ENCODE assay signal across 8 mouse cellular contexts in the genomic region with DNA sequence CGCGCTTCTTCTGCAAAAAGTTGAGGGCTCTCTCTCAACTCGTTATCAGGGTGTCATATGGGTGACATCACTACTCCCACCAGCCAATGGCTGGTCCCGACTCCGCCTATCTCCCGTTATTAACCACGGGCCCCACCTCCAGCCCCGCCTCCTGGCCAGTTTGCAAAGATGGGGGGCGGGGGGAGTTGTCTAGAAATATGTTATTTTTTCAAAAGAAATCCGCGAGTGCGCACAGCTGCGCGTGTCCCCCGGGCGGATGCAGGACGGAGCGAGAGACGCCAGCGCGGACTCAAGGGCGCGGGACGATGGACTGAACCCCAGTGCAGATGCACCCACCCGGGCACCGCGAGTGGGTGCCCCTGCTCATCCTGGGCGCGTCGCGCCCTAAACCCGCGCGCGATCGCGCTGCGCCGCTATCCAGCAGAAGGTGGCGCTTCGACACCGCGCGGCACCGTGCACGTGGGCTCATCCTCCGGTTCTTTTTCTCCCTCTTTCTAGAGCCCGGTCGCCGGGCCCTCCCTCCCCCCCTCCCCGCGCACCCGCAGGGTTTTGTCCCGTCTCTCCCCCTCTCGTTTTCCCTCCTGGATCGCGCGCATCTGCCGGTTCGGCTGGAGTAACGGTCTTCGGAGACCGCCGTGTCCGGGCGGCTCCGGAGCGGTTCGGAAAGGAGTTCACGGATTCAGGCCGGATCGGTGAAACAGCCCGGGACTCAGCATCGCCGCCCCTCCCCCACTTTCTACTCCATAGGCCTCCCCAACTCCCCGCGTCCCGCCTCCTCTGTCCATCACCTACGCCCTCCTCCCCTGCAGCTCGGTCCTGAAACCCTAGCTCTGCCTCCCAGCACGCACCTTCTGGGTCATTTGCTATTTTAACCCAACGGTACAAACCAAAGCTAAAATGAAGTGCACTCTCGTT. TPM values are rescaled to one million over a fixed set of nuclear protein-coding genes. Genes with fewer than 3 reads are reported as not detected.
DNase-seq lines count a peak whose midpoint lies in the region; ATAC-seq and TF ChIP-seq lines count a peak whose summit lies in the region.

No protein-coding gene starts in this region.

- H3K36me3 ChIP-seq in embryonic facial prominence, embryonic 10.5 days (replicated peaks), result peaks cover 22% of the 10 kb centered on the region
- H3K36me3 ChIP-seq in kidney, adult 2 months (ENCODE audit: control insufficient read depth, insufficient read depth, low read length), result no peaks in the 10 kb centered on the region
- H3K36me3 ChIP-seq in midbrain, embryonic 10.5 days, result peaks cover 22% of the 10 kb centered on the region

- TF ChIP-seq CTCF in kidney, adult 2 months (conservative IDR thresholded peaks at IDR 0.05; ENCODE audit: insufficient read depth, insufficient read length, low read depth, low read length), result peak; percentile 37; the same call in 1 of the 2 replicates

- no peak for ATAC-seq in megakaryocyte, adult 5-6 weeks (ENCODE audit: poor library complexity, severe bottlenecking)

- H3K27ac ChIP-seq in embryonic facial prominence, embryonic 10.5 days (replicated peaks), result peak overlapping the region; percentile 99
- H3K27ac ChIP-seq in kidney, adult 2 months (ENCODE audit: insufficient read depth, low read depth, low read length), result no peak overlapping the region
- peak overlapping the region; percentile 99 for H3K27ac ChIP-seq in midbrain, embryonic 10.5 days (replicated peaks)

- no peaks in the 10 kb centered on the region for H3K27me3 ChIP-seq in embryonic facial prominence, embryonic 10.5 days (replicated peaks; ENCODE audit: low read depth, poor library complexity, severe bottlenecking)
- H3K27me3 ChIP-seq in kidney, adult 2 months (replicated peaks; ENCODE audit: control insufficient read depth, insufficient read depth, low read length), result 0 out of 2 replicates have a peak, but pooled peaks cover 3% of the 10 kb centered on the region
- H3K27me3 ChIP-seq in midbrain, embryonic 10.5 days (ENCODE audit: low read depth, poor library complexity, severe bottlenecking), result no peaks in the 10 kb centered on the region

- H3K4me1 ChIP-seq in embryonic facial prominence, embryonic 10.5 days, result peaks cover 33% of the 10 kb centered on the region
- H3K4me1 ChIP-seq in kidney, adult 2 months (ENCODE audit: control insufficient read depth, insufficient read depth, low read length), result no peaks in the 10 kb centered on the region
- H3K4me1 ChIP-seq in midbrain, embryonic 10.5 days, result peaks cover 28% of the 10 kb centered on the region

- H3K4me3 ChIP-seq in embryonic facial prominence, embryonic 10.5 days, result peak overlapping the region; percentile 97
- H3K4me3 ChIP-seq in kidney, adult 2 months (ENCODE audit: insufficient read depth, low read depth, low read length), result peak overlapping the region; percentile 27
- peak overlapping the region; percentile 99 for H3K4me3 ChIP-seq in midbrain, embryonic 10.5 days

- WGBS in embryonic facial prominence, embryonic 10.5 days, result under 1% methylated on average over 83 of the region's 83 CpGs
- WGBS in kidney, adult 2 months, result 1% methylated on average over 81 of the region's 83 CpGs
- under 1% methylated on average over 83 of the region's 83 CpGs for WGBS in midbrain, embryonic 10.5 days

- DNase-seq in adrenal gland, postnatal 4 days (ENCODE audit: low spot score in 2 of 2), result peak; percentile 33 to 52
- peak; percentile 98 for DNase-seq in embryonic facial prominence, embryonic 10.5 days (ENCODE audit: low spot score)
- peak; percentile 92 for DNase-seq in heart, adult 11 months
- DNase-seq in kidney, adult 2 months, result peak; percentile 59
- DNase-seq in left cerebral cortex, postnatal 36 days (ENCODE audit: low spot score in 2 of 2), result peak; percentile 90
- peak; percentile 97 for DNase-seq in midbrain, embryonic 10.5 days (ENCODE audit: low spot score)
- peak; percentile 10 for DNase-seq in skeletal muscle tissue, adult 2 months (ENCODE audit: low read depth, low spot score)

- no peak for TF ChIP-seq POLR2A in kidney, adult 2 months (IDR thresholded peaks at IDR 0.05; ENCODE audit: low read depth, low read length)

- intact Hi-C loops in left cerebral cortex, postnatal 36 days (cut with DNase I), result loop anchor here (2.0 to 10.0 kb wide), 6 partner anchors 186 to 1090 kb away; no protein-coding TSS in a partner anchor

- H3K9me3 ChIP-seq in embryonic facial prominence, embryonic 10.5 days, result no peaks in the 10 kb centered on the region
- no peaks in the 10 kb centered on the region for H3K9me3 ChIP-seq in midbrain, embryonic 10.5 days (replicated peaks)

RNA-seq across cellular contexts. Expression of gene Sox11, which starts 0.6 kb away (rescaled TPM):
- 1 to 10 TPM; 5.5 to 9.5 TPM for total RNA-seq in adrenal gland, postnatal 4 days (2021)
- 300 and 318 TPM in 2 replicates for polyA plus RNA-seq in embryonic facial prominence, embryonic 10.5 days (2016; fragmentation: Nextera tagmentation; extraction: Ambion mirVana)
- polyA plus RNA-seq in kidney, adult 2 months (2012; rRNA removed), result 0.06 and 0.08 TPM in 2 replicates
- total RNA-seq in left cerebral cortex, postnatal 36 days (2021), result 10 to 100 TPM; 11.0 to 19.4 TPM
- polyA plus RNA-seq in midbrain, embryonic 10.5 days (2016; fragmentation: Nextera tagmentation; extraction: Ambion mirVana), result 260 and 367 TPM in 2 replicates
- total RNA-seq in megakaryocyte, adult 5-6 weeks (2015), result not detected in 2 replicates
- total RNA-seq in megakaryocyte, adult 5-6 weeks (2017), result not detected in 2 replicates

Comparison
In these comparisons a context has a peak if more than half of its experiments do, and no peak if none do; other contexts are left out.
1. DNase-seq: peak in every context shown above with its lines; median percentile 98 in embryonic facial prominence, embryonic 10.5 days; 97 in midbrain, embryonic 10.5 days; 92 in heart, adult 11 months; 90 in left cerebral cortex, postnatal 36 days; 59 in kidney, adult 2 months; 42 in adrenal gland, postnatal 4 days; 10 in skeletal muscle tissue, adult 2 months.
2. H3K4me3 ChIP-seq: peak in every context shown above with its lines; median percentile 99 in midbrain, embryonic 10.5 days; 97 in embryonic facial prominence, embryonic 10.5 days; 27 in kidney, adult 2 months.
3. RNA of gene Sox11, which starts 0.6 kb away (total RNA-seq): 11.0 to 19.4 TPM in left cerebral cortex, postnatal 36 days and 5.5 to 9.5 TPM in adrenal gland, postnatal 4 days; not detected in megakaryocyte, adult 5-6 weeks; every median in the first group is over 4 times any median in the second.